Mouse (Mus musculus) embryonic facial prominence, embryonic 12.5 days (tissue): Measurements from ENCODE around the gene Olfr63. TPM values are rescaled to one million over a fixed set of nuclear protein-coding genes. Genes with fewer than 3 reads are reported as not detected.
"Not testable (repeated sequence)": the region's sequence is repeated elsewhere in the genome, so short reads cannot be mapped to it uniquely, and the experiment has no call there.

Experiments used
- ATAC-seq: fragments of 200-750 bp; cut with Nextera tagmentation; 2 replicates; pipeline ENCODE4 v1.8.0; 2017; ENCODE audit not compliant: insufficient number of reproducible peaks, insufficient read depth, low FRiP score, low TSS enrichment
- H3K27ac ChIP-seq: fragments of 300-500 bp; sonication (generic); 2 replicates; pipeline ENCODE4 v1.5.1; 2016; ENCODE audit warnings: mild to moderate bottlenecking
- H3K27me3 ChIP-seq: fragments of 300-500 bp; sonication (generic); 2 replicates; pipeline ENCODE4 v1.6.1; 2016; ENCODE audit warnings: mild to moderate bottlenecking, moderate library complexity
- H3K36me3 ChIP-seq: fragments of 300-500 bp; sonication (generic); 2 replicates; pipeline ENCODE4 v1.6.1; 2016; ENCODE audit warnings: mild to moderate bottlenecking
- H3K4me1 ChIP-seq: fragments of 300-500 bp; sonication (generic); 2 replicates; pipeline ENCODE4 v1.6.1; 2016
- H3K4me2 ChIP-seq: fragments of 300-500 bp; sonication (generic); replicated peaks from 2 replicates; pipeline ENCODE4 v1.6.1; 2016; ENCODE audit warnings: mild to moderate bottlenecking, moderate library complexity
- H3K4me3 ChIP-seq: fragments of 300-500 bp; sonication (generic); 2 replicates; pipeline ENCODE4 v1.5.1; 2016; ENCODE audit warnings: mild to moderate bottlenecking
- H3K9ac ChIP-seq: fragments of 300-500 bp; sonication (generic); 2 replicates; pipeline ENCODE4 v1.6.1; 2016; ENCODE audit warnings: mild to moderate bottlenecking, moderate library complexity
- H3K9me3 ChIP-seq: fragments of 300-500 bp; sonication (generic); 2 replicates; pipeline ENCODE4 v1.6.1; 2016; ENCODE audit warnings: mild to moderate bottlenecking, moderate library complexity
- WGBS: fragments of 180-500 bp; shearing (Covaris S2); methylation state at CpG from one replicate; pipeline ENCODE4 v1.1.7; 2016; 5-methylcytosine and 5-hydroxymethylcytosine counted together
- polyA plus RNA-seq: library from polyadenylated mRNA; unstranded; fragments of >200 nt; fragmentation: Nextera tagmentation; extraction: Ambion mirVana; gene quantifications from 2 replicates; pipeline ENCODE4 v1.2.1, GENCODE M21; 2016

Gene Olfr63
- polyA plus RNA-seq, result 0.03 TPM in 1 of 2 replicates, not detected in the other

DNA sequence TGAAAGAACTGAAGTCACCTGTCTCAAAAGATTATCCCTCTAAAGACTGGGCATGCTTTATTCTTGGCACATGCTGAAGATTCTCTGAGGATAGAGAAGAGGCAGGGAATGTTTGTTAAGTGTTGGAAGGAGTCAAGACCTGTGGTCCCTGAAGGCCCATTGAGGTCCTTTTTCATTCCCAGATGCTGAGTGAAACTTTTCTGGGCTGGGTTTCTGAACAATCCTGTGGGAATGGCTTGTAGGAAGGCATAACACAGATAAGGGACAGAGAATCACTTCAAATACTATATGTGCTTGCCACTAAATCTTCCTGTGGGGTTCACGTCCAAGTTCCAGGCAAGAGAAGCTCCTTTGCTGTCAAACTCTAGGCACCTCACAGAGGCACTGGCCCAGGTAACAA is at the start of gene Olfr63:
TSS of gene Olfr63 (plus strand) at position 301 of the 400 bp plus-strand sequence.
- WGBS, result 63% methylated on average over 1 of the region's 1 CpGs
- H3K4me1 ChIP-seq, result no peaks in the 10 kb centered on the region
- no peaks in the 10 kb centered on the region for H3K9me3 ChIP-seq
- H3K36me3 ChIP-seq, result no peaks in the 10 kb centered on the region
- no peaks in the 10 kb centered on the region for H3K27me3 ChIP-seq
- no peak within 1 kb of the TSS for H3K4me2 ChIP-seq
- H3K27ac ChIP-seq, result no peak within 1 kb of the TSS
- ATAC-seq, result no peak
- no peak within 1 kb of the TSS for H3K9ac ChIP-seq
- no peak within 1 kb of the TSS for H3K4me3 ChIP-seq

DNA sequence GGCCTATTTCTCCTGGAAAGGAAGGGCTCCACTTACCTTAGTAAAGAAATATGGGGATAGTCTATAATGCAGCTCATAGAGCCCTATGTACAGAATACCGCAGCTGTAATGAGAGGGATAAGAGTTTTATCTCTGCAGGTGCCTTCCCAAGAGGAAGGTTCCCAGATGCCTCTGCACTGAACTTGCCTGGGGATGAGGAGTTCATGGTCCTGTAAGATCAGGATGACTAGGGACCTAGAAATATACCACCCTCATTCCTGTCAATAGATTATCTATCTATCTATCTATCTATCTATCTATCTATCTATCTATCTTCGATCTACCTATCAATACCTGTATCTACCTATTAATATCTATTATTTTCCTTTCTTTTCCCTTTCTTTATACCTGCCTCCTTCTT is 42.9 kb upstream of the Olfr63 start, which contains the start of gene Olfr1564:
TSS of gene Olfr1564 (minus strand) at position 101 of the 400 bp plus-strand sequence.
- Histone ChIP-seq H3K4me3 (no peak within 1 kb of the TSS), H3K4me1 (no peaks in the 10 kb centered on the region), H3K9me3 (no peaks in the 10 kb centered on the region), H3K36me3 (no peaks in the 10 kb centered on the region), H3K4me2 (no peak within 1 kb of the TSS), H3K27ac (no peak within 1 kb of the TSS), H3K27me3 (no peaks in the 10 kb centered on the region), H3K9ac (no peak within 1 kb of the TSS)
- 83% methylated on average over 2 of the region's 2 CpGs for WGBS
- ATAC-seq, result no peak

- not testable (repeated sequence) for H3K27me3 ChIP-seq, H3K9ac ChIP-seq, H3K27ac ChIP-seq, H3K4me1 ChIP-seq, ATAC-seq, H3K4me2 ChIP-seq, H3K4me3 ChIP-seq
- Histone ChIP-seq H3K36me3 (peaks cover 16% of the 10 kb centered on the region), H3K9me3 (peaks cover 11% of the 10 kb centered on the region)
- 91% methylated on average over 1 of the region's 1 CpGs for WGBS
Observed at GRCm38 (mm10) chr17:33236646-33237045, 27.8 kb upstream of the Olfr63 start.

DNA sequence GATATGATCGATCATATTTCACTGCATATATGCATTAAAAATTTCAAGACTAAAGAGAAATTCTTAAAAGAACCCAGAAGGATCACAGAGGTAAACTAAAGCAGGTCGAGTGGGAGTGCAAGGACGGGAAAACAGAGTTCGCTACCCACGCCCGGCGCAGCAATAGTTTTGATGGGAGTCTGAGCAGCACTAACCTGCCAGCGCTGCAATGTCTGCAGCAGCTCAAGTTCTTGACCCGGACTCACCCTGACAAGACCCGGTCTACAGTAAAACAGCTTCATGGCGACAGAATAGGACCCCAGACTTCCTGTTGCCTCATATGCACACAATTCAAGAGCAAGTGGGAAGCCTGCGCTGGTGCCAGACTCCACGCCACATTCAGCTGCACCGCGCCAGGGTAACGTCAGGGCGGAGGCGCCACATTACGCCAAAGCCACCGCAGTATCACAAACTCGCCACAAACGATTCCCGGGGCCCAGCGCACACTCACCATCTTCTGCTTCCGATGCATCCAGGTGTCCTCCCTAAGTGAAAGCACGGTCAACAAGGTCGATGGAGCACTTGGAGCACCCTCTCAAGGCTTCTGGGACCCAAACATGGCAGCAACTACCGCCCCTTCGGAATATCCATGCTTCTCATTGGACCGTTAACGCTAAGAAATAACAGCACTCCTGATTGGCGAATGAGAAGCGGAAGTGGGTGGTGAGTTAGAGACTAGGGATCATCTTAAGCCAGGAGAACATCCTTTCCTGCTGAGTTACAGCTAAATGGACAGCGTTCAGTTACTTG is 9.8 kb upstream of the Olfr63 start, which contains the start of gene Zfp955a:
TSS of gene Zfp955a (minus strand) at position 616 of the 789 bp plus-strand sequence.
- not testable (repeated sequence) for H3K27me3 ChIP-seq, H3K36me3 ChIP-seq, H3K9me3 ChIP-seq, H3K4me3 ChIP-seq, H3K27ac ChIP-seq, H3K4me1 ChIP-seq, H3K9ac ChIP-seq
- WGBS, result 48% methylated on average over 1 of the region's 34 CpGs
- peak within 1 kb of the TSS; percentile 24; the same call in 1 of the 2 replicates for H3K4me2 ChIP-seq
- peak; percentile 98 for ATAC-seq

- WGBS, result no CpG with 5 or more reads among the region's 2 CpGs
- not testable (repeated sequence) for ATAC-seq, H3K27ac ChIP-seq, H3K36me3 ChIP-seq, H3K9ac ChIP-seq, H3K9me3 ChIP-seq, H3K4me3 ChIP-seq, H3K27me3 ChIP-seq, H3K4me1 ChIP-seq, H3K4me2 ChIP-seq
Observed at GRCm38 (mm10) chr17:33255319-33255657, 9.2 kb upstream of the Olfr63 start.

- H3K9me3 ChIP-seq, result no peaks in the 10 kb centered on the region
- WGBS, result 88% methylated on average over 9 of the region's 9 CpGs
- no peak overlapping the region for H3K4me2 ChIP-seq
- no peaks in the 10 kb centered on the region for H3K27me3 ChIP-seq
- no peak overlapping the region for H3K27ac ChIP-seq
- H3K4me3 ChIP-seq, result no peak overlapping the region
- ATAC-seq, result no peak
- no peaks in the 10 kb centered on the region for H3K36me3 ChIP-seq
- H3K4me1 ChIP-seq, result no peaks in the 10 kb centered on the region
- H3K9ac ChIP-seq, result no peak overlapping the region
Observed at GRCm38 (mm10) chr17:33268907-33269306, 4.4 kb downstream of the Olfr63 start.

- H3K4me3 ChIP-seq, H3K27ac ChIP-seq, H3K9ac ChIP-seq, H3K9me3 ChIP-seq, H3K36me3 ChIP-seq, H3K27me3 ChIP-seq, H3K4me1 ChIP-seq: not testable (repeated sequence)
- no CpG with 5 or more reads among the region's 25 CpGs for WGBS
- ATAC-seq, result peak; percentile 97
- H3K4me2 ChIP-seq, result peak within 1 kb of the TSS; percentile 15; the same call in 1 of the 2 replicates
Observed at GRCm38 (mm10) chr17:33289039-33289875, 24.8 kb downstream of the Olfr63 start, which contains the start of gene Zfp955b. TSS of gene Zfp955b (plus strand) at chr17:33289544.

GRCm38 (mm10) chr17:33289876-33290149 is 25.3 kb downstream of the Olfr63 start:
- not testable (repeated sequence) for H3K36me3 ChIP-seq, H3K27me3 ChIP-seq, H3K4me1 ChIP-seq, H3K4me2 ChIP-seq, H3K27ac ChIP-seq, H3K9ac ChIP-seq, H3K4me3 ChIP-seq, H3K9me3 ChIP-seq
- WGBS, result no CpG with 5 or more reads among the region's 9 CpGs
- ATAC-seq, result peak; percentile 28; the same call in 1 of the 2 replicates

Other genes with a start within 250 kb of the Olfr63 start
- gene Zfp763, start 231.3 kb upstream of the Olfr63 start, polyA plus RNA-seq, result 22.3 and 23.3 TPM in 2 replicates
- not detected in 2 replicates for gene 4921501E09Rik, start 196.6 kb upstream of the Olfr63 start, polyA plus RNA-seq
- 9.9 and 10.4 TPM in 2 replicates for gene Zfp563, start 175.4 kb upstream of the Olfr63 start, polyA plus RNA-seq
- gene Morc2b, start 125.0 kb upstream of the Olfr63 start, polyA plus RNA-seq, result not detected in 2 replicates
- not detected in 2 replicates for gene Olfr55, start 96.2 kb upstream of the Olfr63 start, polyA plus RNA-seq
- gene Olfr239, start 73.4 kb upstream of the Olfr63 start, polyA plus RNA-seq, result not detected in 2 replicates
- not detected in 2 replicates for gene Olfr1564, start 43.0 kb upstream of the Olfr63 start, polyA plus RNA-seq
- gene Zfp955a, start 9.5 kb upstream of the Olfr63 start, polyA plus RNA-seq, result 20.1 and 20.8 TPM in 2 replicates
- gene Zfp955b, start 24.9 kb downstream of the Olfr63 start, polyA plus RNA-seq, result 14.1 and 15.5 TPM in 2 replicates
- 12.8 and 13.2 TPM in 2 replicates for gene Zfp81, start 94.2 kb downstream of the Olfr63 start, polyA plus RNA-seq
- gene Zfp101, start 130.0 kb downstream of the Olfr63 start, polyA plus RNA-seq, result 22.3 and 25.9 TPM in 2 replicates
- gene Actl9, start 168.2 kb downstream of the Olfr63 start, polyA plus RNA-seq, result not detected in 2 replicates